Mouse (Mus musculus): Measurements from ENCODE around the gene Pgrmc2. TPM values are rescaled to one million over a fixed set of nuclear protein-coding genes. Genes with fewer than 3 reads are reported as not detected.
A peak's percentile ranks its signal among the peaks of the same experiment; 100 is the strongest.

Gene Pgrmc2
- total RNA-seq, 2 experiments from 2014 or later, result 45.9 to 46.6 TPM

GRCm38 (mm10) chr3:41021980-41022379 lies 60.9 kb downstream of the Pgrmc2 start:
- intact Hi-C loops (cut with DNase I), result no loop called here

GRCm38 (mm10) chr3:41020687-41021086 lies 62.2 kb downstream of the Pgrmc2 start:
- intact Hi-C loops (cut with DNase I), result no loop called here
- DNase-seq (ENCODE audit: low spot score in 2 of 2), result no peak

More at GRCm38 (mm10) chr3:41021980-41022379, 60.9 kb downstream of the Pgrmc2 start:
- DNase-seq (ENCODE audit: low spot score in 2 of 2), result peak; percentile 59 to 66

GRCm38 (mm10) chr3:41018022-41018608 lies 64.7 kb downstream of the Pgrmc2 start:
- no peak for DNase-seq (ENCODE audit: low spot score in 2 of 2)
- intact Hi-C loops (cut with DNase I), result no loop called here

Other genes starting within 250 kb of the Pgrmc2 start
- 10 to 100 TPM; 18.3 to 19.5 TPM for gene Mfsd8, start 236.2 kb downstream of the Pgrmc2 start, total RNA-seq (2021)
- gene Abhd18, start 236.1 kb downstream of the Pgrmc2 start, total RNA-seq (2021), result 10 to 100 TPM; 11.3 to 14.8 TPM
- gene 1700034I23Rik, start 180.5 kb downstream of the Pgrmc2 start, total RNA-seq (2021), result under 1 TPM in 1 of 2 experiments, not detected in 1; 0.15 TPM
- 10 to 100 TPM; 21.6 to 21.9 TPM for gene Larp1b, start 133.2 kb downstream of the Pgrmc2 start, total RNA-seq (2021)

All from left cerebral cortex, postnatal 14 days (tissue).